Mouse (Mus musculus) lung, embryonic 15.5 days (tissue): ENCODE results near the gene Gm49345. TPM values are rescaled to one million over a fixed set of nuclear protein-coding genes. Genes with fewer than 3 reads are reported as not detected.

ENCODE experiments used
- ATAC-seq: fragments of 200-750 bp; cut with Nextera tagmentation; 2 replicates; pipeline ENCODE4 v1.8.0; 2017; ENCODE audit warnings: moderate number of reproducible peaks, borderline replicate concordance; ENCODE audit not compliant: low FRiP score, low TSS enrichment; ENCODE audit errors: extremely low read depth
- H3K27ac ChIP-seq: fragments of 300-500 bp; sonication (generic); 2 replicates; pipeline ENCODE4 v1.5.1; 2015; ENCODE audit warnings: moderate library complexity, mild to moderate bottlenecking, inconsistent platforms
- H3K27me3 ChIP-seq: fragments of 300-500 bp; sonication (generic); 2 replicates; pipeline ENCODE4 v1.6.1; 2015; ENCODE audit warnings: inconsistent platforms
- H3K36me3 ChIP-seq: fragments of 300-500 bp; sonication (generic); 2 replicates; pipeline ENCODE4 v1.6.1; 2015; ENCODE audit warnings: inconsistent platforms
- H3K4me1 ChIP-seq: fragments of 300-500 bp; sonication (generic); 2 replicates; pipeline ENCODE4 v1.6.1; 2015; ENCODE audit warnings: inconsistent platforms
- H3K4me2 ChIP-seq: fragments of 300-500 bp; sonication (generic); 2 replicates; pipeline ENCODE4 v1.6.1; 2015; ENCODE audit warnings: inconsistent platforms, mild to moderate bottlenecking, moderate library complexity
- H3K4me3 ChIP-seq: fragments of 300-500 bp; sonication (generic); 2 replicates; pipeline ENCODE4 v1.5.1; 2015; ENCODE audit warnings: mild to moderate bottlenecking, inconsistent platforms
- H3K9ac ChIP-seq: fragments of 300-500 bp; sonication (generic); 2 replicates; pipeline ENCODE4 v1.6.1; 2015; ENCODE audit warnings: inconsistent platforms
- H3K9me3 ChIP-seq: fragments of 300-500 bp; sonication (generic); 2 replicates; pipeline ENCODE4 v1.6.1; 2016; ENCODE audit warnings: inconsistent platforms
- WGBS: fragments of 180-500 bp; shearing (Covaris S2); methylation state at CpG from one replicate; pipeline ENCODE4 v1.1.7; 2015; 5-methylcytosine and 5-hydroxymethylcytosine counted together
- polyA plus RNA-seq: library from polyadenylated mRNA; unstranded; fragments of >200 nt; fragmentation: Nextera tagmentation; extraction: Ambion mirVana; gene quantifications from 2 replicates; pipeline ENCODE4 v1.2.1, GENCODE M21; 2015

Gene Gm49345
- polyA plus RNA-seq, 1 experiment from 2014 or later, result not detected

DNA sequence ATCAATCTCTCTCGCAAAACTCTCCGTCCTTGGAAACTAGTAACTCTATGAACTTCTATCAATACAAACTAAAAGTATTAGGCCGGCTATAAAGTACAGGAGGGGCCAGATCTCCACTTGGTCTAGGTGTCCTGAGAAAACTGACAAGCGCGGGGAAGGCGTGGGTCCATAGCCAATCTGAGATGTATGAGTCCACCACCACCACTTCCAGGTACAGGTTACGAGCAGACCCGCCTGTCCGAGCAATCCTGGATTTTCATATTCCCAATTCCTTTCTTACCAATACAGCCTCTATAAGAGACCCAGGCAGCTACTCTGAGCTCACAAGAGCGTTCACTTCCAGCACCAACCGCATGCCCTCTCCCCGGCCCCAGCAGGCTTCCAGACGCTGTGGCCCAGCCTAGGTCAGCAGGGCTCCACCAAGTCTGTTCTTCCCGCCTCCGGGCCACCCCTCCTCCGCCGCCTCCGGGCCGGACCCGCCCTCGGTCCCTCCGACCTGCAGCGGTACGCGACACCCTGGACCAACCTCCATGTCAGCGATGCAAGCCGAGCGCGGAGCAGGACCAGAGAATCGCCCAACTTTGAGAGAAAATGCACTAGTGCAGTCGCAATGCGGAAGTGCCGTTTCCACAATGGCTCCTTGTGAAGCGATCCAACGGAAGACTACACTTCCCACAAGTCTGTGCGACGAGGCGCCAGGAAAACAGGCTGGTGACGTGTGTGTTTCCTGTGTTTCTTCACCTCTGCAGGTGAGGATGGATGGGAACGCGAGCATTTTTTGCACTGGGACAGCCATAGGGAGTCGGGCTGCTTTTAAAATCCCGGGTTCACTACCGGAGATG, 84.8 kb downstream of the Gm49345 start:
- no peaks in the 10 kb centered on the region for H3K36me3 ChIP-seq
- peak overlapping the region; percentile 95 for H3K27ac ChIP-seq
- WGBS, result under 1% methylated on average over 44 of the region's 44 CpGs
- no peaks in the 10 kb centered on the region for H3K27me3 ChIP-seq
- peaks cover 12% of the 10 kb centered on the region for H3K4me1 ChIP-seq
- ATAC-seq, result peak; percentile 96
- peak overlapping the region; percentile 91 for H3K9ac ChIP-seq
- no peaks in the 10 kb centered on the region for H3K9me3 ChIP-seq
- H3K4me3 ChIP-seq, result peak overlapping the region; percentile 93
- peak overlapping the region; percentile 73 for H3K4me2 ChIP-seq

DNA sequence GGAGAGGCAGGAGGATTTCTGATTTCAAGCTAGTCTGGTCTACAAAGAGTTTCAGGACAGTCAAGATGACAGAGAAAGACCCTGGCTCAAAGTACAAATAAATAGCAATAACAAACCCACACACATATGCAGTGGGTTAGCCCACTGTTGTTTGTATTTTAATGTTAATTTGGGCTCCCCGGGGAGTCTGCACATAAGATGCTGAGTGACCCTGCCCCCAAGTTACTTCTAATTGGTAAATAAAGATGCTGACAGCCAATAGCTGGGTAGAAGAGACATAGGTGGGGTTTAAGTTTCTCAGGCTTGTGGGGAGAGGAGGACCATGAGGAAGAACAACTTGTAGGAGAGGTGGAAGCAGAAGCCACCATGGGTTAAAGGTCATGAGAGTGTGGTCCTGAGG, 91.6 kb downstream of the Gm49345 start:
- Histone ChIP-seq H3K27me3 (no peaks in the 10 kb centered on the region), H3K4me2 (no peak overlapping the region), H3K4me3 (no peak overlapping the region), H3K9me3 (no peaks in the 10 kb centered on the region), H3K27ac (no peak overlapping the region), H3K9ac (no peak overlapping the region), H3K36me3 (peaks cover 41% of the 10 kb centered on the region), H3K4me1 (no peaks in the 10 kb centered on the region)
- 91% methylated on average over 1 of the region's 1 CpGs for WGBS
- ATAC-seq, result no peak

Other genes with a start within 250 kb of the Gm49345 start
- gene Zfp429, start 237.9 kb downstream of the Gm49345 start, polyA plus RNA-seq, result 6.8 and 7.7 TPM in 2 replicates
- gene Zfp459, start 216.4 kb downstream of the Gm49345 start, polyA plus RNA-seq, result 1.1 and 1.7 TPM in 2 replicates
- 9.6 TPM in 2 replicates for gene Zfp874a, start 186.1 kb downstream of the Gm49345 start, polyA plus RNA-seq
- 2.1 and 3.8 TPM in 2 replicates for gene Zfp874b, start 153.5 kb downstream of the Gm49345 start, polyA plus RNA-seq
- 12.9 and 14.1 TPM in 2 replicates for gene Zfp58, start 137.2 kb downstream of the Gm49345 start, polyA plus RNA-seq
- not detected in 2 replicates for gene Gm26965, start 111.6 kb downstream of the Gm49345 start, polyA plus RNA-seq
- gene Zfp87, start 111.6 kb downstream of the Gm49345 start, polyA plus RNA-seq, result 22.3 and 22.8 TPM in 2 replicates
- 14.5 and 14.7 TPM in 2 replicates for gene Zfp748, start 83.9 kb downstream of the Gm49345 start, polyA plus RNA-seq
- gene Zfp729b, start 28.1 kb downstream of the Gm49345 start, polyA plus RNA-seq, result 3.5 and 4.4 TPM in 2 replicates
- gene Zfp729a, start within 50 bp of the Gm49345 start, polyA plus RNA-seq, result 2.4 and 2.7 TPM in 2 replicates
- 11.0 and 12.1 TPM in 2 replicates for gene Zfp738, start 49.3 kb upstream of the Gm49345 start, polyA plus RNA-seq
- gene Zfp65, start 91.4 kb upstream of the Gm49345 start, polyA plus RNA-seq, result 6.1 and 6.6 TPM in 2 replicates
- gene Zfp85, start 117.5 kb upstream of the Gm49345 start, polyA plus RNA-seq, result 5.6 and 6.4 TPM in 2 replicates
- gene Zfp493, start 141.9 kb upstream of the Gm49345 start, polyA plus RNA-seq, result 2.5 and 2.9 TPM in 2 replicates
- 7.6 and 8.7 TPM in 2 replicates for gene Zfp273, start 176.0 kb upstream of the Gm49345 start, polyA plus RNA-seq
- gene Gm10037, start 193.3 kb upstream of the Gm49345 start, polyA plus RNA-seq, result 1.9 and 2.2 TPM in 2 replicates
- not detected in 2 replicates for gene BC048507, start 225.6 kb upstream of the Gm49345 start, polyA plus RNA-seq